Mouse (Mus musculus) hindbrain, embryonic 14.5 days (tissue): Measurements from ENCODE around the gene Rnf4. TPM values are rescaled to one million over a fixed set of nuclear protein-coding genes. Genes with fewer than 3 reads are reported as not detected.
A peak's percentile ranks its signal among the peaks of the same experiment; 100 is the strongest.

Experiments used
- ATAC-seq: fragments of 200-750 bp; cut with Nextera tagmentation; 2 replicates; pipeline ENCODE4 v1.8.0; 2017; ENCODE audit warnings: moderate number of reproducible peaks, mild to moderate bottlenecking, moderate TSS enrichment, moderate library complexity; ENCODE audit not compliant: low FRiP score
- DNase-seq: peaks from one replicate; pipeline ENCODE4 v3.0.0-alpha.2; 2015; ENCODE audit warnings: low spot score
- H3K27ac ChIP-seq: fragments of 300-500 bp; sonication (generic); 2 replicates; pipeline ENCODE4 v1.5.1; 2014; ENCODE audit warnings: mild to moderate bottlenecking, moderate library complexity
- H3K27me3 ChIP-seq: fragments of 300-500 bp; sonication (generic); 2 replicates; pipeline ENCODE4 v1.6.1; 2014; ENCODE audit warnings: mild to moderate bottlenecking, low read length, mixed read lengths; ENCODE audit not compliant: control insufficient read depth, insufficient read depth
- H3K36me3 ChIP-seq: fragments of 300-500 bp; sonication (generic); replicated peaks from 2 replicates; pipeline ENCODE4 v1.6.1; 2014; ENCODE audit not compliant: control insufficient read depth, insufficient read depth
- H3K4me1 ChIP-seq: fragments of 300-500 bp; sonication (generic); replicated peaks from 2 replicates; pipeline ENCODE4 v1.6.1; 2014; ENCODE audit warnings: antibody characterized with exemption, low read length, mixed read lengths; ENCODE audit not compliant: control insufficient read depth, insufficient read depth
- H3K4me2 ChIP-seq: fragments of 300-500 bp; sonication (generic); replicated peaks from 2 replicates; pipeline ENCODE4 v1.6.1; 2014; ENCODE audit warnings: mild to moderate bottlenecking, moderate library complexity
- H3K4me3 ChIP-seq: fragments of 300-500 bp; sonication (generic); replicated peaks from 2 replicates; pipeline ENCODE4 v1.5.1; 2014; ENCODE audit warnings: mild to moderate bottlenecking, low read length
- H3K9ac ChIP-seq: fragments of 300-500 bp; sonication (generic); 2 replicates; pipeline ENCODE4 v1.6.1; 2014
- H3K9me3 ChIP-seq: fragments of 300-500 bp; sonication (generic); 2 replicates; pipeline ENCODE4 v1.6.1; 2016; ENCODE audit warnings: low read length; ENCODE audit not compliant: control insufficient read depth
- WGBS: fragments of 180-500 bp; shearing (Covaris S2); extraction: QIAGEN DNeasy Blood & Tissue Kit; methylation state at CpG from one replicate; pipeline ENCODE4 v1.1.7; 2014; 5-methylcytosine and 5-hydroxymethylcytosine counted together
- polyA plus RNA-seq: library from polyadenylated mRNA; unstranded; fragments of >200 nt; fragmentation: Nextera tagmentation; extraction: Ambion mirVana; gene quantifications from 2 replicates; pipeline ENCODE4 v1.2.1, GENCODE M21; 2014

The Rnf4 gene
- 139 and 147 TPM in 2 replicates for polyA plus RNA-seq

GRCm38 (mm10) chr5:34336097-34336774 is at the start of gene Rnf4:
Gene Rnf4, plus strand, starts transcription at chr5:34336289.
- Histone ChIP-seq H3K27ac (peak within 1 kb of the TSS; percentile 95), H3K4me3 (peak within 1 kb of the TSS; percentile 99), H3K4me2 (peak within 1 kb of the TSS; percentile 99), H3K4me1 (peaks cover 18% of the 10 kb centered on the region), H3K36me3 (no peaks in the 10 kb centered on the region), H3K27me3 (no peaks in the 10 kb centered on the region), H3K9ac (peak within 1 kb of the TSS; percentile 99), H3K9me3 (no peaks in the 10 kb centered on the region)
- peak; percentile 97 for ATAC-seq
- peak; percentile 96 for DNase-seq
- under 1% methylated on average over 66 of the region's 67 CpGs for WGBS

GRCm38 (mm10) chr5:34286516-34286915 is 49.6 kb upstream of the Rnf4 start:
- Histone ChIP-seq H3K27me3 (peaks cover 24% of the 10 kb centered on the region), H3K9ac (no peak overlapping the region), H3K36me3 (no peaks in the 10 kb centered on the region), H3K4me2 (peak overlapping the region; percentile 92), H3K9me3 (no peaks in the 10 kb centered on the region), H3K4me3 (peak overlapping the region; percentile 77), H3K27ac (no peak overlapping the region), H3K4me1 (peaks cover 10% of the 10 kb centered on the region)
- DNase-seq: no peak
- WGBS: 2% methylated on average over 11 of the region's 11 CpGs
- ATAC-seq: no peak

GRCm38 (mm10) chr5:34287001-34287837 is 48.9 kb upstream of the Rnf4 start:
- peak; percentile 47 for DNase-seq
- under 1% methylated on average over 54 of the region's 54 CpGs for WGBS
- H3K27me3 ChIP-seq: peaks cover 24% of the 10 kb centered on the region
- ATAC-seq: no peak
- H3K4me3 ChIP-seq: peak overlapping the region; percentile 77
- peaks cover 10% of the 10 kb centered on the region for H3K4me1 ChIP-seq
- no peaks in the 10 kb centered on the region for H3K9me3 ChIP-seq
- H3K27ac ChIP-seq: no peak overlapping the region
- H3K4me2 ChIP-seq: peak overlapping the region; percentile 92
- H3K9ac ChIP-seq: peak overlapping the region; percentile 75
- H3K36me3 ChIP-seq: no peaks in the 10 kb centered on the region

- no peaks in the 10 kb centered on the region for H3K9me3 ChIP-seq
- H3K36me3 ChIP-seq: no peaks in the 10 kb centered on the region
- H3K4me3 ChIP-seq: peak overlapping the region; percentile 77
- H3K4me2 ChIP-seq: peak overlapping the region; percentile 92
- DNase-seq (no peak), ATAC-seq (peak; percentile 1; the same call in 1 of the 2 replicates)
- peaks cover 10% of the 10 kb centered on the region for H3K4me1 ChIP-seq
- under 1% methylated on average over 18 of the region's 18 CpGs for WGBS
- peaks cover 24% of the 10 kb centered on the region for H3K27me3 ChIP-seq
- peak overlapping the region; percentile 75 for H3K9ac ChIP-seq
- H3K27ac ChIP-seq: no peak overlapping the region
Measured at GRCm38 (mm10) chr5:34287838-34288145, 48.3 kb upstream of the Rnf4 start.

- Histone ChIP-seq H3K9me3 (no peaks in the 10 kb centered on the region), H3K27ac (no peak within 1 kb of the TSS), H3K27me3 (peaks cover 24% of the 10 kb centered on the region), H3K4me2 (peak within 1 kb of the TSS; percentile 92), H3K9ac (peak within 1 kb of the TSS; percentile 75), H3K36me3 (no peaks in the 10 kb centered on the region), H3K4me1 (peaks cover 10% of the 10 kb centered on the region), H3K4me3 (peak within 1 kb of the TSS; percentile 77)
- DNase-seq (peak; percentile 91), ATAC-seq (peak; percentile 99)
- under 1% methylated on average over 72 of the region's 83 CpGs for WGBS
Measured at GRCm38 (mm10) chr5:34288154-34288716, 47.9 kb upstream of the Rnf4 start, which contains the start of the genes Zfyve28 and Cfap99. Gene Zfyve28, minus strand, starts transcription at chr5:34288449. Gene Cfap99, plus strand, starts transcription at chr5:34288600.

GRCm38 (mm10) chr5:34289286-34289685 is 46.8 kb upstream of the Rnf4 start:
- Histone ChIP-seq H3K36me3 (no peaks in the 10 kb centered on the region), H3K4me1 (peaks cover 10% of the 10 kb centered on the region), H3K9ac (no peak overlapping the region), H3K27ac (no peak overlapping the region), H3K27me3 (peaks cover 24% of the 10 kb centered on the region), H3K4me3 (0 out of 2 replicates have a peak overlapping the region, but pooled peaks have one; percentile 4), H3K9me3 (no peaks in the 10 kb centered on the region), H3K4me2 (peak overlapping the region; percentile 92; the same call in 1 of the 2 replicates)
- no peak for DNase-seq
- no peak for ATAC-seq
- WGBS: 57% methylated on average over 2 of the region's 2 CpGs

GRCm38 (mm10) chr5:34293363-34293762 is 42.7 kb upstream of the Rnf4 start:
- no peak overlapping the region for H3K4me3 ChIP-seq
- H3K4me1 ChIP-seq: no peaks in the 10 kb centered on the region; the same call in 1 of the 2 replicates
- no peak overlapping the region for H3K27ac ChIP-seq
- DNase-seq (no peak), ATAC-seq (no peak)
- WGBS: 76% methylated on average over 6 of the region's 6 CpGs
- no peak overlapping the region for H3K4me2 ChIP-seq
- no peaks in the 10 kb centered on the region for H3K36me3 ChIP-seq
- H3K9ac ChIP-seq: no peak overlapping the region
- no peaks in the 10 kb centered on the region for H3K27me3 ChIP-seq
- no peaks in the 10 kb centered on the region for H3K9me3 ChIP-seq

GRCm38 (mm10) chr5:34294696-34295095 is 41.4 kb upstream of the Rnf4 start:
- Histone ChIP-seq H3K4me2 (no peak overlapping the region), H3K9ac (no peak overlapping the region), H3K4me3 (no peak overlapping the region), H3K36me3 (no peaks in the 10 kb centered on the region), H3K4me1 (no peaks in the 10 kb centered on the region), H3K27ac (no peak overlapping the region), H3K27me3 (no peaks in the 10 kb centered on the region), H3K9me3 (no peaks in the 10 kb centered on the region)
- DNase-seq (no peak), ATAC-seq (no peak)
- 32% methylated on average over 2 of the region's 2 CpGs for WGBS

- Histone ChIP-seq H3K9ac (no peak overlapping the region), H3K4me2 (no peak overlapping the region), H3K4me3 (no peak overlapping the region), H3K36me3 (no peaks in the 10 kb centered on the region), H3K9me3 (no peaks in the 10 kb centered on the region), H3K27me3 (no peaks in the 10 kb centered on the region), H3K4me1 (no peaks in the 10 kb centered on the region), H3K27ac (no peak overlapping the region)
- 95% methylated on average over 2 of the region's 2 CpGs for WGBS
- ATAC-seq (no peak), DNase-seq (no peak)
Measured at GRCm38 (mm10) chr5:34295141-34295540, 40.9 kb upstream of the Rnf4 start.
